Mouse (Mus musculus) heart, postnatal 10 days (tissue): ENCODE results near the gene Gdf2. TPM values are rescaled to one million over a fixed set of nuclear protein-coding genes. Genes with fewer than 3 reads are reported as not detected.

ENCODE experiments used
- DNase-seq, 2 experiments: peaks; one replicate each; pipeline ENCODE4 v3.0.0; 2021
- intact Hi-C: fragments of 180-260 bp; cut with DNase I; formaldehyde crosslinking; loops from one replicate; pipeline ENCODE4 v1.15.1; 2025
- total RNA-seq, 2 experiments: library from RNA; stranded (reverse); gene quantifications; 2 replicates each; pipeline ENCODE4 v1.2.3; 2021

The Gdf2 gene
- under 1 TPM; 0.10 to 0.17 TPM for total RNA-seq

GRCm38 (mm10) chr14:33940739-33941138 is at the start of gene Gdf2:
Gdf2 (plus strand) TSS chr14:33941039.
- DNase-seq: no peak
- intact Hi-C loops: no loop called here

DNA sequence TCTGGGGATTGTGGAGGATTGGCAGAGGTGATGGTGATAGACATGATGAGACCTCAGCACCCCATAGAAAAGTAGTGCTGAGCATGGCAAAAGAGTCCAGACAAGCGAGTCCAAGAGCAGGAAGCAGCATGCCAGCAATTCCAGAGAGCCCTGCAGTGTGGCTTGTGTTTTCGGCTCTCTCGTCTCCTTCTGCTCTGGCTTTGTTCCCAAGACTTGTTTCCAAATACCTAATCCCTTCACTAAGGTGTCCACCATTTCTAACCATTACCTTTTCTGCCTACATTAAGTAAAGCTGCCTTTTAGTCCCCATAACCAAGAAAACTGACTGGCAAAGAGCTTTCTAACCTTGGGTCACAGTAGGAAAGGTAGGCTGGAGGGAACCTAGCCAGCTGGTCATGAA is 49.3 kb upstream of the Gdf2 start:
- no peak for DNase-seq
- intact Hi-C loops: no loop called here

DNA sequence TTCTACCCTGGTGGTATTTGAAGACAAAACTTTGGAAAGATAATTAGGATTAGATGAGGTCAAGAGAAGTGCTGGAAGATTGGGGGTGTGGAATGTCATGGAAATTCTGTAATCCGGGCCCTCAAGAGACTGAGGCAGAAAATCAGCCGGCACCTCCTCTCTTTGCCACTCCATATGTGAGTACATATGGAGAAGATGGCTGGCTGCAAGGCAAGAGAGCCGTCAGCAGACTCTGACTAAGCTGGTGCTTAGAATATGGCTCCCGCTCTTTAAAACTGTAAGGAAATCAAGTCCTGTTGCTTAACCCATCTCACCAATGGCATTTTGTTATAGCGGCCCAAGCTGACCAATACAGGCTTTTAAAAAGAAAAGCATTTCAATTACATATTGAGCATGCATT is 45.1 kb upstream of the Gdf2 start:
- DNase-seq: no peak
- intact Hi-C loops: no loop called here

DNA sequence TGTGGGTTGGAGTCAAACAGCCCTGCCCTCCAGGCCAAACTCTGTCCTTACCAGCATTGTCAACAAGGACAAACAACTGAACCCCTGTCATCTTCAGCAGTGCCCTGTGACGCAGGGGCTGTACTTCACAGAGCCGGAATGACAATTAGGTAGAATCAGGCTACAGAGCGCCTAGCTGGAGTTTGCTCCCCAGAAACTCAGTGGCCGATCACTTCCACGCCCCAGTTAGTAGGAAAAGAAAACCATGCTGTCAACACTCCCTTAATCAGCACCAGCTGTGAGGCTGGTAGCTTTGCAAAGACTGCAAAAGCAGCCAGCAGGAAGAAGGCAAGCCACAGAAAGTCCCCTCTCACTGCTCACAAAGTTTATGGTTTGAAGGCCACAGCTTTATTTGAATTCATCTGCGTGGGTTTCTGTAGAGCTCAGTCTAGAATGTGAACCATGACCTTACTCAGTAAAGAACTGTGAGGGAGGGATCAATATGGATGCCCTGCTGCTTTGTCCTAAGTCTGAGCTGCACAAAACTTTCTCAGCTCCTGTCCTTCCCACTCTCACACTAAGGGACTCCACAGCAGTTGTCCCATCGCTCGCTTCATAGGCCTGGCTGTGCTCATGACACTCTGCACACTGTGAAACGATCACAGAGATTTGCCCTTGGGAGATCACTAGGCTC is 44.1 kb upstream of the Gdf2 start:
- intact Hi-C loops: no loop called here
- DNase-seq: peak; percentile 52 to 65

DNA sequence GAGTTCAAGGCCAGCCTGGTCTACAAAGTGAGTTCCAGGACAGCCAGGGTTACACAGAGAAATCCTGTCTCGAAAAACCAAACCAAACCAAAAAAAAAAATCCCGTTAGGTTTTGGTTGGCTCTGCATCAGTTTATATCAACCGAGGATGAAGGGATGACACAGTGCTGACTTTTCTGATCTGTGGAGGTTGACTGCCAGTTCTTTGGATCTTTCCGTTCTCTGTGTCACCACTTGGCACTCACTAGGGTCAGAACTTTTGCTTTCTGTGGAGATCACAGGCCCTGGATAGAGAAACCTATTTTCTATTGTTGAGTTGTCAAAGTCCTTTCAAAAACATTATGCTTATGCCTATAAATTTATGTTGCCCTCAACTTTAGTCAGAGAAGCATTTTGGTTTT is 38.1 kb upstream of the Gdf2 start:
- DNase-seq: no peak
- intact Hi-C loops: no loop called here

DNA sequence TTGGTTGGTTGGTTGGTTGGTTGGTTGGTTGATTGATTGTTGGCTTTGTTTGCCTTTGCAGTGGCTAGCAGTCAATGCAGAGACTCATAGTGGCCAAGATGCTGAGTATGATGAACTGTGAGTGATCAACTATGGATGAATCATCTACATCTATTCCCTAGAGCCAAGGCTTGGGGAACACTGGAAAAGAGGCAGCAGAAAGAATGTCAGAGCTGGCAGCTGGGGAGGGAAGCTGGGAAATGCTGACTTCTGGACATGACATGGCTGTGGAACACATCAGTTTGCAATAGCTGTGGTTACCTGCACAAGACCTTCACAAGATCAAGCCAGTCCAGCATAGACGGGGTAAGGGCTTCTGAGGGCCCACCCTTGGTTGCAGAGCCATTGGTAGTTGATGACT is 37.6 kb upstream of the Gdf2 start:
- intact Hi-C loops: no loop called here
- no peak for DNase-seq

GRCm38 (mm10) chr14:33904851-33905250 is 36.0 kb upstream of the Gdf2 start:
- no peak for DNase-seq
- intact Hi-C loops: no loop called here

- intact Hi-C loops: loop anchor here (5.0 kb wide), 2 partner anchors 216 to 241 kb away; no protein-coding TSS in a partner anchor
Measured at GRCm38 (mm10) chr14:33913727-33914126, 27.1 kb upstream of the Gdf2 start.

DNA sequence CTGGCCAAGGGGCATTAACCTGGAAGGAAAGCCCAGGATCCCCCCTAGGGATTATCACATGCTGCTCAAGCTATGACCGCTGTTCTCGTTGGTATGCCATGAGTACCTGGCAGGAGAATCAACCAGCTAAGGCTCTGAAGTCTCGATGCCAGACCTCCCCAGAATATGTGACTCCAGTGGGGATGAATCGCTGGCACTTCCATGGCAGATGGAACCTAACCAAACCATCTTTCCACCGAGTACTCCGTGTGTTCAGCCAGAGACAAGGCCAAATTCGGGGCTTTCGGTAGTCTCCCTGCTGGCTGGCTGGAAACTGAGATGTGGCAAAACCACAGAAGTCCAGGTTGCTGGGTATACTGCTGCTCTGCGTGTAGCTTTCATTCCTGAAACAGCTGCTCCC is 26.6 kb upstream of the Gdf2 start:
- DNase-seq: no peak
- intact Hi-C loops: loop anchor here (5.0 kb wide), 2 partner anchors 217 to 242 kb away; no protein-coding TSS in a partner anchor

More at GRCm38 (mm10) chr14:33913727-33914126, 27.1 kb upstream of the Gdf2 start:
- peak; percentile 63 to 79 for DNase-seq

DNA sequence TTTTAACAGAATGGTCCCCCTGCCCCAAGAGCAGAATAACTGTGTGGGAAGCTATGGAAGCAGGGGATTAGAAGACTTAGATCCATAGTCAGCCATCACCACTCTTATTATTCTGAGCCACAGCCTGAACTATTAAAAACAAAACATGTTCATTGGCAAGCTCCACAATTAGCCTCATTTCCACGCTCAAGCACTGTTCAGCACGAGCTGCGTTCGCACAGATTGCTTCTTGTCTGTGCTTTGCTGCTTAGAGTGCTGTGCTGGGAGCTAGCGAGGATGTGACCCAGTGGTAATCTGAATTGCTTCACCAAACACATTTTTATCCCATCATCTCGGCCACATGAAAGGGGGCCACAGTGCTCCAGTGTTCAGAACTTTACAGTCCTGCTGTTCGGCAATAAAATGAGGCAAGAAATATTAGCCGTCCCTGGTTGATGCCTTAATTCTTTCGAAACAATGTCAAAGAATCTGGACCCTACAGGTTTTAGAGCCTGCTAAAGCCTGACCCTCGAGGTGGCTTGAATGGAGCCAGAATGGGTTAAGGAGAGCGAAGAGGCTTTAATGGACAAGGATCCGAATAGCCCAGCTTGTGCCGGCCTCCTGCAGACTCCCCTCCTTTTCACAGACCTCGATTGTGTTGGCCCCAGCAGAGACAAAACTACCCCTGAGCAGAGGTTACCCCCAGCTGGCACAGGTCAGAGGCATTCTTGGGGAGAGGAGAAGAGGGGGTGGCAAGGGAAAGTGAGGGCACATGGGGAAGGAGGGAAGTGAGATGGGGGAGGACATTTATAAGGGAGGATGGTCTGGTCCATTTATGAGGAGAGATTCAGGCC is 19.9 kb upstream of the Gdf2 start:
- intact Hi-C loops: no loop called here
- no peak for DNase-seq

GRCm38 (mm10) chr14:33922771-33923167 is 18.1 kb upstream of the Gdf2 start:
- intact Hi-C loops: no loop called here
- no peak for DNase-seq

- peak; percentile 29 to 36 for DNase-seq
- intact Hi-C loops: no loop called here
Measured at GRCm38 (mm10) chr14:33923168-33924070, 17.4 kb upstream of the Gdf2 start, which contains the start of gene Gdf10. Gdf10 (plus strand) TSS chr14:33923587.

GRCm38 (mm10) chr14:33931853-33932252 is 9.0 kb upstream of the Gdf2 start:
- no peak for DNase-seq
- intact Hi-C loops: loop anchor here (2.0 kb wide), 1 partner anchor 299 kb away; no protein-coding TSS in a partner anchor

DNA sequence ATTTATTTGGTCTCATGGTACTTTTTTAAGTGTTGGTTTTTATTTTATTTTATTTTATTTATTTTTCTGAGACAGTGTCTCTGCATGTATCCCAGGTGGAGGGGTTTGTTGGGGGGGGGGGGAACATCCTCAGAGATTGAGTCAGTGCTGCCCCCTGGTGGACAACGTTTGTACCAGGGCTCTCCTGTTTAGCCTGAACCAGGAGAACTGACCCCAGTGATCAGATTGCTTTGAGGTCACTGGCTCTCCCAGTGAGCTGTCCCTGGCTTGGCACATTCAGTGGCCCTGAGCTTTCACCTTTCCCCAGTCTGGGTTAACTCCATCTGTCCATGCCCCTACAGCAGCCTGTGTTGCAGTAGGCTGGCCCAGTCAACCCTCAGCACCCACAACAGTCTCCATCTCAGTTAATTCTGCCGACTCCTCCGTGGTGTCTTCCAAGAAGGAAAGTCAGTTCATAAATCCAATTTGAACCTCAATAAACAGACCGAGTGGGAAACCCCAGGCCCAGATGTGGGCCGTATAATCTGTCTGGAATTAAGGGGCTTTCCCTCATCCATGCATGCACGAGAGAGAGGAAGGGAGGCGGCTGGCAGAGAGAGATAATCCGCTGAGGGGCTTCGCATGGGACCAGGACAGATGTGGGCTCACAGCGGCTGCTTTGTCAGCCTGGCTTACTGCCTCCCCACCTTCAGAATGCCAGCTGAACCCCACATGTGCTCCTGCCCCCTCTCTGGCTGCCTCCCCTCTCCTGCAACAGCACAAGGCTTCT is 7.7 kb upstream of the Gdf2 start:
- intact Hi-C loops: loop anchor here (1.0 to 2.0 kb wide), 2 partner anchors 260 to 300 kb away; no protein-coding TSS in a partner anchor
- peak; percentile 59 to 77 for DNase-seq

DNA sequence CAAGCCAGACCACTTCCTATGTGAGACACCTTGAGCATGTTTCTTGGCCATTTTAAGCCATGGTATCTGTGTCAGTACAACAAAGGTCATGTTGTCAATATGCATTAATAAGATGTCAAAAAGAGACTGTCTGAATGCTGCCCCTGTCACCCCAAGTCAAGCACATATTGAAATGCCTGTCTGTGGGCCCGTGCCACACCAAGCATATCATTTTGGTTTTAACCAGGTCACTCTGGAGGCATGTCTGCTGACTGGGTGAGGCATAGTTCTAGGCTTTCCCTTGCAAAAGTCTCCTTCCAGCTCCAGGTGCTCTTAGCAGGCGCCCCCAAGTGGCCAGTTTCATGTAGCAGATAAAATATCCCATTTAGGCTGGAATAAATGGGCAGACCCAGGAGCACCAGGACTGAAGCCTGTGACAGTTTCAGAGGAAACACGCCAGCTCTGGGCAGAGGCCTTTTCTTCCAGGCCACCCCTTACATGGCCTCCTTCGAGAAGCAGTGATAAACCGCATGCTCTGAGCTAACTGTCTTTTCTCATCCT is 7.0 kb upstream of the Gdf2 start:
- intact Hi-C loops: loop anchor here (1.0 to 2.0 kb wide), 3 partner anchors 239 to 301 kb away; no protein-coding TSS in a partner anchor
- peak; percentile 51 to 69 for DNase-seq

GRCm38 (mm10) chr14:33939117-33939516 is 1.7 kb upstream of the Gdf2 start:
- intact Hi-C loops: no loop called here
- peak; percentile 59 to 80 for DNase-seq

- no peak for DNase-seq
- intact Hi-C loops: no loop called here
Measured at GRCm38 (mm10) chr14:33942222-33942621, 1.4 kb downstream of the Gdf2 start.

- no peak for DNase-seq
- intact Hi-C loops: no loop called here
Measured at GRCm38 (mm10) chr14:33946125-33946524, 5.3 kb downstream of the Gdf2 start.

- intact Hi-C loops: loop anchor here (10.0 kb wide), 1 partner anchor 412 kb away; no protein-coding TSS in a partner anchor
- DNase-seq: no peak
Measured at GRCm38 (mm10) chr14:33952233-33952981, 11.6 kb downstream of the Gdf2 start.
